Mouse (Mus musculus) brain, embryonic 14.5 days (tissue): ENCODE measurements around the gene Lmo7.

ENCODE experiments used
- CTCF ChIP-seq: fragments of 200-500 bp; IDR thresholded peaks from 2 replicates; pipeline ENCODE4 v1.5.1; 2012; ENCODE audit warnings: inconsistent platforms, mild to moderate bottlenecking, moderate library complexity, borderline replicate concordance; ENCODE audit not compliant: insufficient read depth, insufficient read length; ENCODE audit errors: extremely low read depth
- POLR2A ChIP-seq: fragments of 200-500 bp; IDR thresholded peaks from 2 replicates; pipeline ENCODE4 v1.6.1; 2012; ENCODE audit warnings: mild to moderate bottlenecking, inconsistent platforms, borderline replicate concordance; ENCODE audit not compliant: poor library complexity, insufficient read depth, insufficient read length, severe bottlenecking; ENCODE audit errors: extremely low read depth

GRCm38 (mm10) chr14:101912392-101912791 is 182.6 kb downstream of the Lmo7 start:
- TF ChIP-seq CTCF: no peak
- no peak for TF ChIP-seq POLR2A
